Mouse (Mus musculus) testis, postnatal 14 days (tissue): ENCODE results near the gene Pnpla6.

Experiments used
- DNase-seq: peaks from one replicate; pipeline ENCODE4 v3.0.0; 2021; ENCODE audit warnings: low spot score

The Pnpla6 gene

DNA sequence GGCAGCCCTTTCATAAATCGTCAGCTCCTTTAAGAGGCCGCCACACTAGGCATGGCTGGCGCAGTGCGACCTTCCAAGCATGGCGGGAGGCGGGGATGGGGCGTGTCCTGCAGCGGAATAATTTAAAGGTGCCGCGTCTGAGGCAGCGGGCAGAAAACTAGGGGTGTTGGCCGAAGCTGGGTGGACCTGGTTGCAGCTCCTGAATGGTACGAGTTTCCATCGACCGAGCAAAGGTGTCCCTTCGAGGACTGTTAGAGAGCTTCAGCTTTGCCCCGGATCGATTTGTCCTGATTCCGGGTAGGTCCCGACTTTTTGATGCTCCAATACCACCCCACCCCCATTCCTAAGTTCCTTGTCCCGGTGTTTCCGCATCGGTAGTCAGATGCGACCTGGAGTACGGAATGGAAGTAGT lies at the start of gene Pnpla6:
Gene Pnpla6, plus strand, starts transcription at position 125 of the 412 bp plus-strand sequence.
- DNase-seq: peak; percentile 75

DNA sequence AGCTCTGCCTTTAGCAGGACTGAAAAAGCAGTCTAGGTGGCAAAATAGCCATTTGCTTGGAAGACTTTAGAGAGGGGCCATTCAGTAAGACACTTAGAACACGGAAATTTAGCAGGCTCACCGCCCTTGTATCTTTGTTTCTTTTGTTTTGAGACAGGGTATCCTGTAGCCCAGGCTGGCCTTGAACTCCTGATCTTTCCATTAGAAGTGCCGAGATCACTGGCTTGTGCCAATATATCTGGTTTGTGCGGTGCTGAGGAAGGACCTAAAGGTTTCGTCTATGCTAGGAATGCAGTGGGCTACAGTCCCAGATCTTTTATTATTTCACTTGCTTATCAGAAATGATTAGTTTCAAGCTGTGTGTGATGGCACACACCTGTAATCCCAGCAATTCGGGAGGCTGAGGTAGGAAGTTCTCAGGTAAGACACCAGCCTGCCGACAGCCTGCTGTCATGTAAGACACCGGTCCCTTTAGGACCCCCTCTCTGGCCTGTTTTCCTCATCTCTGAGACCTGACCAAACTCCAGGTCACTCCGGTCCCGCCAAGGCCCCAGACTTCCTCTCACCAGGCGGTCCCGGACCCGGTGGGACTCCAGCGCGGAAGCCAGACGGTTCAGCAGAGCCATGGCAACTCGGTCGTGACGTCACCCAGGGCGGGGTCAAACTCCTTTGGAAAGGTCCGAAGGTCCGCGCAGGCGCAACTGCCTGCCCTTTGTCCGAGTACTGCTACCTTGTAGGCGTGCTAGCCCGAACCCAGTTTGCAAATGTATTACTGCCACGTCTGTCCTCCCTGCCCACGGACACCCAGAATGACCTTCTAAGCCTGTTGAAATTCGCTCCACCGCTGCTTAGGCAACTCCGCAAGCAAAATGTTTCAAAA lies 47.9 kb upstream of the Pnpla6 start, which contains the start of gene Pex11g:
Gene Pex11g, minus strand, starts transcription at position 675 of the 880 bp plus-strand sequence.
- peak; percentile 93 for DNase-seq

- DNase-seq: no peak
Observed at GRCm38 (mm10) chr8:3467886-3468545, 47.2 kb upstream of the Pnpla6 start.

DNA sequence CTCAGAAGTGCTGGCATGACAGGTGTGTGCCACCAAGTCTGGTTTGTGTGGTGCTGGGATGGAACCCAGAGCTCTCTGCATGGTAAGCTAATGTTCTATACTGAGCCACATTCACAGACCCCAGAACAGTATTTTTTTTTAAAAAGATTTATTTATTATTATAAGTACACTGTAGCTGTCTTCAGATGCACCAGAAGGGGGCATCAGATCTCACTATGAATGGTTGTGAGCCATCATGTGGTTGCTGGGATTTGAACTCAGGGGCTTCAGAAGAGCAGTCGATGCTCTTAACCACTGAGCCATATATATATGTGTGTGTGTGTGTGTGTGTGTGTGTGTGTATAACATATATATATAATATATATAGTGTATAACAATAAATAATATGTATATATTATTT lies 46.3 kb upstream of the Pnpla6 start:
- DNase-seq: no peak

DNA sequence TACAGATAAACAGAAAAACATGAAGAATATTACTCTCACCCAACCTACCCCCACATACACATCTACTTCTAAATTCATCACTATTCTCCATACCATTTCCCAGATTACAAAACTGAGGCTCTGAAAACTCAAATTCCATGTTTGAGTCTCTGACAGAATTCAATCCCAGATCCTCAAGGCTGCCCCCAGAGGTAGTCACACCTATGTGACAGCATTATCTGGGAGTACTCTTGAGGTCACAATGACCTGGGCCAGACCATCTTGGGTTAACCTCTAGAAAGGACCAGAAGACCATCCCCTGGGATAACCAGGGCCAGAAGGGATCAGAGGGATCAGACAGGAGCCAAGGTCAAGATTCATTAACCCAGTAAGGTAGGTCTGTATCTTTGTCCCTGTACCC lies 44.6 kb upstream of the Pnpla6 start, which contains the start of gene Tex45:
Gene Tex45, plus strand, starts transcription at position 301 of the 400 bp plus-strand sequence.
- no peak for DNase-seq

- DNase-seq: no peak
Observed at GRCm38 (mm10) chr8:3475715-3476429, 39.3 kb upstream of the Pnpla6 start.

DNA sequence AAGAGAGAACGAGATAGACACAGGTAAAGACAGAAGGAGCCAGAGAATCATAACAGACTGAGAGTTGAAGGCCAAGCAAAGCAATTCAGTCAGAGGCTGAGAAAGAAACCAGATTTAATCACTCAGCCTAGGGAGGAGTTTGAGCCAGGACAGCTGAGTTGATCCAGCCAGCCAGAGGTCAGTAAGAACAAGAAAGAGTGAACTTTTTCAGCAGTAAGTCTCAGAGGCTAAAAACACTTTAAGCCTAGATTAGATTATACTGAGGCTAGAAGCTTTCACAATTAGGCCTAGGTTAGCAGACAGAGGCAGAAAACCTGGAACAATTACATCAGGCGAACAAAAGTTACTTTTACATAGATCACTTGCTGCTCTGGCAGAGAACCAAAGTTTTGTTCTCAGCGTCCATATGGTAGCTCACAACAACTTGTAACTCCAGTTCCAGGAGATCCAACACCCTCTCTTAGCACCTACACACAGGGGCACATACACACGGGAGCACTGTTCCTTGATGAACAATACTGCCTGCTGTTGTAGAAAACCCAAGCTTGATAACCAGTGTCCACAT lies 34.9 kb upstream of the Pnpla6 start:
- DNase-seq: no peak

DNA sequence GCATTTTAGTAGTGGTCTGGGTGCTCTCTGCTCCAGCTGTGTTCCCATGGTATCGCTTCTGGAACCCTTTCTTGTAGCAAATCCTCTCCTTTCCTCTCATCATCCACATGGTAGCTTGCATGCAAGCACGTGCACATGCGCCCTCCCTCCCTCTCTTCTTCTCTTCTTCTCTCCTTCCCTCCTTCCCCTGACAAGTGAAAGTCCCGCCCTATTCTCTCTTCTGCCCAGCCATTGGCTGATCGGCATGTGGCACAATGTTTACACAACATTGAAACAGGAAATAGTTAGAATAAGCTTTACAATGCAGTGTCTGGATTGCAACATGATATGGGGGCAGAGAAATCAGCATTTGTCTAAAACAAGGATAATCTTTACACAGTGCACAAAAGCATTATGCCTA lies 33.6 kb upstream of the Pnpla6 start:
- DNase-seq: no peak

GRCm38 (mm10) chr8:3482240-3482740 lies 32.9 kb upstream of the Pnpla6 start:
- DNase-seq: no peak

GRCm38 (mm10) chr8:3483546-3483945 lies 31.6 kb upstream of the Pnpla6 start:
- no peak for DNase-seq

- no peak for DNase-seq
Observed at GRCm38 (mm10) chr8:3485192-3485591, 30.0 kb upstream of the Pnpla6 start.

- DNase-seq: peak; percentile 61
Observed at GRCm38 (mm10) chr8:3492901-3493844, 22.0 kb upstream of the Pnpla6 start, which contains the start of gene Zfp358. Gene Zfp358 (plus strand): TSS chr8:3493138.

- no peak for DNase-seq
Observed at GRCm38 (mm10) chr8:3493845-3494208, 21.4 kb upstream of the Pnpla6 start.

DNA sequence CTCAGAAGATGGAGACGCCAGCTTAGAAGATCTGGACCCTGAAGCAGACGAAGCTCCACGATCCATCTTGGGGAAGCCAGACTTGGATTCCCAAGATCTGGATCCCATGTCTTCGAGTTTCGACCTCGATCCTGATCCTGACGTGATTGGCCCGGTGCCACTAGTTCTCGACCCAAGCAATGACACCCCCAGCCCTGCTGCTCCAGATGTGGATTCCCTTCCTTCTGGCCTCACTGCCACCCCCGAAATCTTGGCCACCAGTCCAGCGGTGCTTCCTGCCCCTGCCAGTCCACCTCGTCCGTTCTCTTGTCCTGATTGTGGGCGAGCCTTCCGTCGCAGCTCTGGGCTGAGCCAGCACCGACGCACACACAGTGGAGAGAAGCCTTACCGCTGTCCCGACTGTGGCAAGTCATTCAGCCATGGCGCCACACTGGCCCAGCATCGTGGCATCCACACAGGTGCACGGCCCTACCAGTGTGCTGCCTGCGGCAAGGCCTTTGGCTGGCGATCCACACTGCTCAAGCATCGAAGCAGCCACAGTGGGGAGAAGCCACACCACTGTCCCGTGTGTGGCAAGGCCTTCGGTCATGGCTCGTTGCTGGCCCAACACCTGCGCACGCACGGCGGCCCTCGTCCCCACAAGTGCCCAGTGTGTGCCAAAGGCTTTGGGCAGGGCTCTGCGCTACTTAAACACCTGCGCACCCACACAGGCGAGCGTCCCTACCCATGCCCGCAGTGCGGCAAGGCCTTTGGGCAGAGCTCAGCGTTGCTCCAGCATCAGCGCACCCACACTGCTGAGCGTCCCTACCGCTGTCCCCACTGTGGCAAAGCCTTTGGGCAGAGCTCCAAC lies 19.4 kb upstream of the Pnpla6 start:
- no peak for DNase-seq

- no peak for DNase-seq
Observed at GRCm38 (mm10) chr8:3496428-3496748, 18.8 kb upstream of the Pnpla6 start.

DNA sequence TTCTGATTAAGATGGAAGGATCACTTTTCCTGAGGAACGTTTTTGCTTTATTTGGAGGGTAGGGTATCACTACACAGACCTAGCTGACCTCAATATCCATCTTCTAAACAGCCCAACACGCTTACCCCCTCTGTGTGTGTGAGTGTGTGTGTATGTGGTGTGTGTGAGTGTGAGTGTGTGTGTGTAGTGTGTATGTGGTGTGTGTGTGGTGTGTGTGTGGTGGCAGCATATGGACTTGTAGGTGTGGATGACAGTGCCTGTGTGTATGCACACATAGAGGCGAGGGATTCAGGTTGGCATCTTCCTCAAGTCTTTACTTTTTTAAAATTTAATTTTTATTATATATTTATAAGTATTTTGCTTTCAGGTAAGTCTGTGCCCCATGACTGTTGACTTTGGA lies 16.6 kb upstream of the Pnpla6 start:
- DNase-seq: no peak

- no peak for DNase-seq
Observed at GRCm38 (mm10) chr8:3499751-3500150, 15.4 kb upstream of the Pnpla6 start.

DNA sequence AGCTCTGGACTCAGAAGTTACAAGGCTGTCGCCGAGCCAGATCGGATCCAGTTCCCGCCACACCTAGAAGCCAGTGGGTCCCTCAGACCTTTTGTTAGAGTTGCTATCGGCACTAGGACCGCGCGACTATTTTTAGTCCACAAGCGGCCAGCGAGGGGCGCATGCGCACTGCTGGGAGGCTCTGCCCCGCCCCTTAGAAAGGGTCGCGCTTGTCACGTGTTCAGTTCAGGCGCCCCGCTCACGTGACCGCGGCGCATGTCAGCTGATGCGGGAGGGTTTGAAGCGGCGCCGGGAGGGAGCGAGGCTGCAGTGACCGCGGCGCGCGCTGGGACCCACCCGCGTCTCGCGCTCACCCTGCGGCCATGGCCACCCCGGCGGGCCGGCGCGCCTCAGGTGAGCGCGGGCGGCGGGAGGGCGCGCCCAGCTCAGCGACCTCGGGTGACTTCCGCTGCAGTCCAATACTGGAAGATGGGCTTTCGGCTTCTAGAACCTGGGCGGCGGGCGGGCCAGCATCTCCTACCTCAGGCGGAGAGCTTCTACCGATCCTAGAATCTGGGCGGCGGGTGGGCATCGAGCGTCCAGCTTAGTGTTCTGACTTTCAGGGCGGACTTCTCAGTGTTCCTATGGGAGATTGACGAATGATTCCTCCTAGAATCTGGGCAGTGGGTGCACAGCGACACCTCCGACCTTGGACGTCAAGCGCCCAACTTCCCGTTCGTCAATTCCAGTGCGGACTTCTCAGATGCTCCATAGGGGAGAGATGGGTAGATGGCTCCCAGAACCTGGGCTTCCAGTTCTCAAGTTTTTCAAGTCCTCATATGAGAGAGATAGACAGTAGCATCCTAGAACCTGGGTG lies 14.7 kb upstream of the Pnpla6 start, which contains the start of gene Mcoln1:
Gene Mcoln1, plus strand, starts transcription at position 223 of the 856 bp plus-strand sequence.
- peak; percentile 97 for DNase-seq

DNA sequence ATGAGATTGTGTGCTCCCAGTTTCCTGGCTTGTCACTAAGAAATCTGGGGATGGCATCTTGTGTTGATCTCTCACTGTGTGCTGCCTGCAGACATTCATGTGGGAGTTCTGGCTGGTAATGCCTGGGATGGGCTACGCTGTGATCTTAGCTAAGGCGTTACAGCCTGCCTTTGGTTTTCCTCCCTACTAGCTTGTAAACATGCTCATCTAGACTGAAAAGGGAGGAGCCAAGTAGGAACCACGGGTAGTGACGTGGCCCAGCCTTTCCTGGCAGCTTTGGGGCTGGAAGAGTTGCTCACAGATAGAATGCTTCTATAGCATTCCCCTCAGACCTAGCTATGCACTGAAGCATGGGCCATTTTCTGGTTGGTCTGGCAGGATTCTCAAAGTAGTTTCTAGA lies 13.0 kb upstream of the Pnpla6 start:
- no peak for DNase-seq
